In the genomic region with DNA sequence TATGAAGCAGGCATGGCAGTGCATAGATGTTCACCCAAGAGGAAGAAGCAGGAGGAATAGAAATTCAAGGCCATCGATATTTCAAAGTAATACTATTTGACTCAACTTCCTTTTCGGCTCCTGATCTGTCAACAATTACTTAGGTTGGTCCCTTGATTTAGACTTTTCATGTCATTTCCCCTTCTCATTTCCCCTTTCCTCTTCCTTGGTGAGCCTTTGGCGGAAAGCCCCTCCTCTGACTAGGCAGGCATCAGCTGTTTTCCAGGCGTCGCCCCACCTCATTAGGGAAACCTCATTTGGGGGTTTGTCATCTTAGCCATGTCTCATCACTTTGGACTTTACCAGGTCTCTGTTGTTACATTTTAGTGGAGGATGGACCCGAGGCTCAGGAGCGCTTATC, we compare ENCODE assay signal across 13 mouse cellular contexts.
"Had no signal": no experiment of that assay in that cellular context is flagged by ENCODE, and none has a peak within 500 bp of the region (broad histone marks: within the 10 kb centered on the region; RNA-seq: fewer than 3 reads in every experiment).

No protein-coding gene starts in this region.

- ATAC-seq: intestine, postnatal 0 days; liver, embryonic 12.5 days; midbrain, embryonic 15.5 days had no signal

- H3K27ac ChIP-seq: limb, embryonic 15.5 days; liver, embryonic 12.5 days; midbrain, embryonic 15.5 days; stomach, embryonic 15.5 days had no signal

- H3K4me3 ChIP-seq: limb, embryonic 15.5 days; liver, embryonic 12.5 days; midbrain, embryonic 15.5 days; stomach, embryonic 15.5 days had no signal

- H3K27me3 ChIP-seq: limb, embryonic 15.5 days; liver, embryonic 12.5 days; midbrain, embryonic 15.5 days; stomach, embryonic 15.5 days had no signal

- H3K36me3 ChIP-seq: limb, embryonic 15.5 days; liver, embryonic 12.5 days; midbrain, embryonic 15.5 days; stomach, embryonic 15.5 days had no signal

- H3K4me1 ChIP-seq: liver, embryonic 12.5 days; midbrain, embryonic 15.5 days; stomach, embryonic 15.5 days had no signal

- H3K9ac ChIP-seq: limb, embryonic 15.5 days; liver, embryonic 12.5 days; lung, embryonic 14.5 days; midbrain, embryonic 15.5 days; stomach, embryonic 15.5 days had no signal

- DNase-seq: kidney, adult 8-10 months; kidney, postnatal 36 days; layer of hippocampus, adult 9-11 months; layer of hippocampus, postnatal 36 days; lung, embryonic 14.5 days; lung, postnatal 14 days; thymus, adult 2 months; thymus, postnatal 25 days had no signal

- H3K4me2 ChIP-seq: limb, embryonic 15.5 days; liver, embryonic 12.5 days; lung, embryonic 14.5 days; midbrain, embryonic 15.5 days; stomach, embryonic 15.5 days had no signal

- H3K9me3 ChIP-seq: limb, embryonic 15.5 days; liver, embryonic 12.5 days; midbrain, embryonic 15.5 days; stomach, embryonic 15.5 days had no signal
